Mouse (Mus musculus): ENCODE results near the gene Drc3. TPM values are rescaled to one million over a fixed set of nuclear protein-coding genes. Genes with fewer than 3 reads are reported as not detected.

Drc3 gene
- polyA plus RNA-seq, 1 experiment from 2014 or later = 2.1 TPM

DNA sequence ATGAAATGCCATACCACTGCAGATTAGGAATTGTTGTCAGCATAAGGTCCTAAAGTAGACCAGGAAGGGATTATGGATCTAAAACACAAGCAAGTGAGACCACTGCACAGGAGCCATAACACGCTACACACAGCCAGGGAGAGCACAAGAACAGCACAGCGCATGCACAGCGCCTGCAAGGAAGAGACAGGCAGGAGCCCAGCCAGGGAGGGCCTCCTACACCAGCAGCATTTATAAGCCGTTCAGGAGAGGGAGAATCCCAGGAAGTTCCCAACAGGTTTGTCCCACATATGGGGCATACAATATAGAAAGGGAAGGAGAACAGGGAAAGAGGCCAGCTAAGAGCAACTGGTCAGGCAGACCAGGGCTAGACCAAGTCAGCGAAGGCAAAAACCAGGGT, 19.7 kb upstream of the Drc3 start:
- Histone ChIP-seq H3K36me3 (ENCODE audit: insufficient read depth, low read length) (no peaks in the 10 kb centered on the region), H3K4me3 (replicated peaks; ENCODE audit: low read depth, low read length) (no peak overlapping the region), H3K9me3 (replicated peaks; ENCODE audit: low read length) (no peaks in the 10 kb centered on the region), H3K9ac (ENCODE audit: low read depth, low read length) (no peak overlapping the region), H3K27me3 (ENCODE audit: insufficient read depth, low read length) (no peaks in the 10 kb centered on the region), H3K27ac (no peak overlapping the region), H3K4me2 (ENCODE audit: low read length) (no peak overlapping the region), H3K4me1 (replicated peaks; ENCODE audit: insufficient read depth, low read length) (peaks cover 5% of the 10 kb centered on the region; the same call in 1 of the 2 replicates)
- 71% methylated on average over 5 of the region's 5 CpGs for WGBS
- DNase-seq (ENCODE audit: low spot score) (no peak), ATAC-seq (replicated peaks; ENCODE audit: low FRiP score, low read depth) (no peak)
- no peak for TF ChIP-seq CTCF (IDR thresholded peaks at IDR 0.05; ENCODE audit: low read depth)

DNA sequence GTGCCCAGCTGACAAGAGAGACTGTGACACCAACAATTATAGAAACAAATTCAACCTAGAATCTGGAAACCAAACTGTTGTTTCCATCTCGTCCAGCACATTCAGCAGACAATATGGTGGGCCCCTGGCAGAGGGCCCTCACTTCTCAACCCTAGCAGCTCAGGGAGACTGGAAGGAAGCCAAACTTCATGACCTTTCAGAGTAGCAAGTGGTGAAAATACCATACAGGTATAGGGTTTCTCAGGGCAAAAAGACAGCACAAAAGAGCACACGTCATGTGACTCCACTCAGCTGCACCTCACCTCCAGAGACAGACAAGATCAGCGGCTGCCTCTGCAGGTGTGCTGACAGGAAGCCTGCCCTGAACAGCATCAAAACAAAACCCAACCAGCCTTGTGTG, 19.0 kb upstream of the Drc3 start:
- 64% methylated on average over 3 of the region's 3 CpGs for WGBS
- TF ChIP-seq CTCF (IDR thresholded peaks at IDR 0.05; ENCODE audit: low read depth) = no peak
- no peaks in the 10 kb centered on the region for H3K27me3 ChIP-seq (ENCODE audit: insufficient read depth, low read length)
- ATAC-seq (replicated peaks; ENCODE audit: low FRiP score, low read depth) = no peak
- H3K27ac ChIP-seq = no peak overlapping the region
- H3K4me1 ChIP-seq (replicated peaks; ENCODE audit: insufficient read depth, low read length) = peaks cover 5% of the 10 kb centered on the region; the same call in 1 of the 2 replicates
- H3K9ac ChIP-seq (ENCODE audit: low read depth, low read length) = no peak overlapping the region
- H3K9me3 ChIP-seq (replicated peaks; ENCODE audit: low read length) = no peaks in the 10 kb centered on the region
- DNase-seq (ENCODE audit: low spot score) = no peak
- no peaks in the 10 kb centered on the region for H3K36me3 ChIP-seq (ENCODE audit: insufficient read depth, low read length)
- H3K4me3 ChIP-seq (replicated peaks; ENCODE audit: low read depth, low read length) = no peak overlapping the region
- H3K4me2 ChIP-seq (ENCODE audit: low read length) = no peak overlapping the region

DNA sequence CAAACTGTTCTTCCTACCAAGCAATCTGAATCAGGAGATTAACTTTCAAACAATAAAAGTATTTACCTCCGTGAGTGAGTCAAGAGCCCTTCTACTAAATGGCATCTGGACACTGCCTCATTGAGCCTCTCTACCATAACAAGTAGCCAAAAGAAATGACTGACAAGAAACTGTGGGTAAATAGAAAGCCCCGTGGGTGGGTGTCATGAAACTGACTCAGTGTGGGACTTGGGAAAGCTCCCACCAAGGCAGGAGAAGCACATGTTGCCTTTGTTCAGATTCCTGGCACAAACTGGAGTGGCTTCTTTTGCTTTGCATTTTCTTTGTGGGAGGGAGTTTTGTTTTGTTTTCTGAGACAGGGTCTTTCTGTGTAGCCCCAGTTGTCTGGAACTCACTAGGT, 17.4 kb upstream of the Drc3 start:
- WGBS = 81% methylated on average over 2 of the region's 2 CpGs
- Histone ChIP-seq H3K27ac (0 out of 2 replicates have a peak overlapping the region, but pooled peaks have one; percentile 47), H3K27me3 (ENCODE audit: insufficient read depth, low read length) (no peaks in the 10 kb centered on the region), H3K4me1 (replicated peaks; ENCODE audit: insufficient read depth, low read length) (peaks cover 5% of the 10 kb centered on the region; the same call in 1 of the 2 replicates), H3K4me3 (replicated peaks; ENCODE audit: low read depth, low read length) (no peak overlapping the region), H3K36me3 (ENCODE audit: insufficient read depth, low read length) (no peaks in the 10 kb centered on the region), H3K9ac (ENCODE audit: low read depth, low read length) (no peak overlapping the region), H3K9me3 (replicated peaks; ENCODE audit: low read length) (no peaks in the 10 kb centered on the region), H3K4me2 (ENCODE audit: low read length) (no peak overlapping the region)
- TF ChIP-seq CTCF (IDR thresholded peaks at IDR 0.05; ENCODE audit: low read depth) = no peak
- no peak for DNase-seq (ENCODE audit: low spot score)
- no peak for ATAC-seq (replicated peaks; ENCODE audit: low FRiP score, low read depth)

DNA sequence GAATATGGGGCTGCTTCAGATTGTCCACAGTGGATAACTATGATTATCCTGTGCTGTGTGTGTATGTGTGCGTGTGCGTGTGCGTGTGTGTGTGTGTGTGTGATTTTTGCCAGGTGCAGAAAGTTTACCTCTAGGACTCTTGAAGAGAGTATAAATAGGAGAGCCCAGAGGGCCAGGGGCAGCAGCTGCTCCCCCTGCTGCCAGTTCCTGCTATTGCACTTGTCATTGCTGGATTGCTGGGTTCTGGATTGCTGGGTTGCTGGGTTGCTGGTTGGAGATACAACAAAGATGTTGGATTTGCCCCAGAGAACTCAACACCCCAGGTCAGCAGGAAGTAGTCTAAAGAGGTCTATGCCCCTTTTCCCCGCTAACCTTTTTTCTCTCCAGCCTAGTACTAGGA, 14.8 kb upstream of the Drc3 start:
- Histone ChIP-seq H3K9ac (ENCODE audit: low read depth, low read length) (no peak overlapping the region), H3K9me3 (replicated peaks; ENCODE audit: low read length) (no peaks in the 10 kb centered on the region), H3K27ac (no peak overlapping the region), H3K4me1 (replicated peaks; ENCODE audit: insufficient read depth, low read length) (peaks cover 5% of the 10 kb centered on the region; the same call in 1 of the 2 replicates), H3K27me3 (ENCODE audit: insufficient read depth, low read length) (no peaks in the 10 kb centered on the region), H3K4me2 (ENCODE audit: low read length) (no peak overlapping the region), H3K36me3 (ENCODE audit: insufficient read depth, low read length) (no peaks in the 10 kb centered on the region), H3K4me3 (replicated peaks; ENCODE audit: low read depth, low read length) (no peak overlapping the region)
- DNase-seq (ENCODE audit: low spot score) = no peak
- TF ChIP-seq CTCF (IDR thresholded peaks at IDR 0.05; ENCODE audit: low read depth) = peak; percentile 70
- 75% methylated on average over 4 of the region's 4 CpGs for WGBS
- no peak for ATAC-seq (replicated peaks; ENCODE audit: low FRiP score, low read depth)

DNA sequence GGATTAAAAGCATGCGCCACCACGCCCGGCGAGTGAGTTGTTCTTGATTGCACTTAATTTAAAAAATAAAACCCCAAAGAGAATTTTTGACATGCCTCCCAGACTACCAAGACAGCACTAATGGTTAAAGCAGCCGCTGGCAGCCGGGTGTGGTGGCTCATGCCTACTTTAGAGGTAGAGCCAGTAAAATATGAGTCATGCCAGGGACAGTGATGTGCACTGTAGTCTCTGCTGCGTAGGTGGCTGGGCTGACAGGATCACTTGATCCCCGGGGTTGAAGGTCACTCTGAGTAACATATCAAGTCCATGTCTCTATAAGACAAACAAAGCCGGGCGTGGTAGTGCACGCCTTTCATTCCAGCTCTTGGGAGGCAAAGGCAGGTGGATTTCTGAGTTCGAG, 13.8 kb upstream of the Drc3 start:
- Histone ChIP-seq H3K9me3 (replicated peaks; ENCODE audit: low read length) (no peaks in the 10 kb centered on the region), H3K9ac (ENCODE audit: low read depth, low read length) (no peak overlapping the region), H3K4me3 (replicated peaks; ENCODE audit: low read depth, low read length) (no peak overlapping the region), H3K36me3 (ENCODE audit: insufficient read depth, low read length) (no peaks in the 10 kb centered on the region), H3K4me1 (replicated peaks; ENCODE audit: insufficient read depth, low read length) (peaks cover under 1% of the 10 kb centered on the region; the same call in 1 of the 2 replicates), H3K27ac (no peak overlapping the region), H3K27me3 (ENCODE audit: insufficient read depth, low read length) (no peaks in the 10 kb centered on the region), H3K4me2 (ENCODE audit: low read length) (no peak overlapping the region)
- DNase-seq (ENCODE audit: low spot score) = no peak
- 79% methylated on average over 12 of the region's 12 CpGs for WGBS
- ATAC-seq (replicated peaks; ENCODE audit: low FRiP score, low read depth) = no peak
- no peak for TF ChIP-seq CTCF (IDR thresholded peaks at IDR 0.05; ENCODE audit: low read depth)

DNA sequence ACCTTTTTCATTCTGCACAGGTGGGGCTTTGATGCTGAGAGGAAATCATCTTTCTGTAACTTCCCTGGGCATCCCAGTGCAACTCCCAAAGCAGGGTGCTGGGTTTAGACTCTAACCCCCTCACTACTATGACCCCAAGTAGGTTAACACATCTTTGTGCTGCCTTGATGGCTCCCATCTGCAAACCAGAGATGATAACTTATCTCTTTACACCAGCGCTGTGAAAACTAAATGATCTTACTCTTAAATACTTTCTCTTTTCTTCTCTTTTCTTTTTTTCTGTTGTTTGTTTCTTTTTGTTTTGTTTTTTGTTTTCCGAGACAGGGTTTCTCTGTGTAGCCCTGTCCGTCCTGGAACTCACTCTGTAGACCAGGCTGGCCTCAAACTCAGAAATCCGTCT, 7.3 kb upstream of the Drc3 start:
- DNase-seq (ENCODE audit: low spot score) (no peak), ATAC-seq (replicated peaks; ENCODE audit: low FRiP score, low read depth) (no peak)
- no peaks in the 10 kb centered on the region for H3K4me1 ChIP-seq (replicated peaks; ENCODE audit: insufficient read depth, low read length)
- no peak overlapping the region for H3K27ac ChIP-seq
- TF ChIP-seq CTCF (IDR thresholded peaks at IDR 0.05; ENCODE audit: low read depth) = no peak
- no peak overlapping the region for H3K9ac ChIP-seq (ENCODE audit: low read depth, low read length)
- WGBS = 91% methylated on average over 4 of the region's 4 CpGs
- no peak overlapping the region for H3K4me3 ChIP-seq (replicated peaks; ENCODE audit: low read depth, low read length)
- H3K36me3 ChIP-seq (ENCODE audit: insufficient read depth, low read length) = no peaks in the 10 kb centered on the region
- H3K9me3 ChIP-seq (replicated peaks; ENCODE audit: low read length) = no peaks in the 10 kb centered on the region
- no peak overlapping the region for H3K4me2 ChIP-seq (ENCODE audit: low read length)
- no peaks in the 10 kb centered on the region for H3K27me3 ChIP-seq (ENCODE audit: insufficient read depth, low read length)

DNA sequence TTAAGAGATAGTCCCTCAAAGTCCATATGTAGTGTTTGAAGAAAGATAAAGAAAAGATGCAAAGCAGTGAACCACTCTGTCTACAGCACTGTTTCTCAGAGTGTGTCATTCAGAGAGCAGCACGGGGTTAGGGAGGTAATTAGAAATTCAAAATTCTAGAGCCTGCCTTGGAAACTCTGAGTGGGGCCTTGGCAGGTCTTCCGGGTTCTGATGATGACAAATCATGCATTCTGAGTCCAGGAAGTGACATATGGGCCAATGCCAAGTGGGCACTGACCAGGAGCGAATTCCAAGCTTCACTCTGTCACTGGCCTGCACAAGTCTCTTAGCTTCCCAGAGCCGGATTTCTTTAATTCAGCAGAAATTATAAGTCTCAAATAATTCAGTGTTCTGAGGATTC, 6.6 kb upstream of the Drc3 start:
- DNase-seq (ENCODE audit: low spot score) (no peak), ATAC-seq (replicated peaks; ENCODE audit: low FRiP score, low read depth) (no peak)
- no peak for TF ChIP-seq CTCF (IDR thresholded peaks at IDR 0.05; ENCODE audit: low read depth)
- Histone ChIP-seq H3K9ac (ENCODE audit: low read depth, low read length) (no peak overlapping the region), H3K27ac (no peak overlapping the region), H3K4me2 (ENCODE audit: low read length) (no peak overlapping the region), H3K27me3 (ENCODE audit: insufficient read depth, low read length) (no peaks in the 10 kb centered on the region), H3K4me3 (replicated peaks; ENCODE audit: low read depth, low read length) (no peak overlapping the region), H3K36me3 (ENCODE audit: insufficient read depth, low read length) (no peaks in the 10 kb centered on the region), H3K9me3 (replicated peaks; ENCODE audit: low read length) (no peaks in the 10 kb centered on the region), H3K4me1 (replicated peaks; ENCODE audit: insufficient read depth, low read length) (no peaks in the 10 kb centered on the region)
- WGBS = 65% methylated on average over 4 of the region's 4 CpGs
